Mouse (Mus musculus) cerebellum, adult 18-20 months (tissue): ENCODE data around the gene Stim1.

Experiments
- DNase-seq, 2 experiments: peaks; one replicate each; pipeline ENCODE4 v3.0.0; 2021

Stim1 gene

GRCm38 (mm10) chr7:102310266-102310665 is 42.7 kb downstream of the Stim1 start:
- no peak for DNase-seq

GRCm38 (mm10) chr7:102310821-102311220 is 43.2 kb downstream of the Stim1 start:
- no peak for DNase-seq

GRCm38 (mm10) chr7:102312840-102313534 is 45.4 kb downstream of the Stim1 start:
- no peak for DNase-seq

GRCm38 (mm10) chr7:102313535-102313863 is 45.9 kb downstream of the Stim1 start:
- no peak for DNase-seq

GRCm38 (mm10) chr7:102314107-102314506 is 46.5 kb downstream of the Stim1 start:
- DNase-seq = no peak

GRCm38 (mm10) chr7:102314908-102315307 is 47.3 kb downstream of the Stim1 start:
- DNase-seq = no peak

- no peak for DNase-seq
These were observed 47.8 kb downstream of the Stim1 start for GRCm38 (mm10) chr7:102315435-102315834.

GRCm38 (mm10) chr7:102317583-102318168 is 50.1 kb downstream of the Stim1 start:
- no peak for DNase-seq

GRCm38 (mm10) chr7:102322137-102322536 is 54.5 kb downstream of the Stim1 start:
- no peak for DNase-seq

- DNase-seq = no peak
These were observed 58.7 kb downstream of the Stim1 start for GRCm38 (mm10) chr7:102326323-102326722.

- DNase-seq = no peak
These were observed 62.7 kb downstream of the Stim1 start for GRCm38 (mm10) chr7:102330270-102330669.

GRCm38 (mm10) chr7:102331476-102331875 is 63.9 kb downstream of the Stim1 start:
- no peak for DNase-seq

- DNase-seq = no peak
These were observed 66.1 kb downstream of the Stim1 start for GRCm38 (mm10) chr7:102333741-102334140.

- DNase-seq = no peak
These were observed 69.7 kb downstream of the Stim1 start for GRCm38 (mm10) chr7:102337326-102337725.

GRCm38 (mm10) chr7:102337898-102338297 is 70.3 kb downstream of the Stim1 start:
- peak; percentile 18 to 37 for DNase-seq

- no peak for DNase-seq
These were observed 71.3 kb downstream of the Stim1 start for GRCm38 (mm10) chr7:102338956-102339355.

- DNase-seq = no peak
These were observed 78.3 kb downstream of the Stim1 start for GRCm38 (mm10) chr7:102345893-102346292.

- no peak for DNase-seq
These were observed 79.7 kb downstream of the Stim1 start for GRCm38 (mm10) chr7:102347327-102347726.

GRCm38 (mm10) chr7:102348681-102349080 is 81.1 kb downstream of the Stim1 start:
- no peak for DNase-seq

- DNase-seq = no peak
These were observed 81.6 kb downstream of the Stim1 start for GRCm38 (mm10) chr7:102349236-102349635.

GRCm38 (mm10) chr7:102353420-102353819 is 85.8 kb downstream of the Stim1 start:
- no peak for DNase-seq

GRCm38 (mm10) chr7:102358124-102358523 is 90.5 kb downstream of the Stim1 start:
- no peak for DNase-seq

GRCm38 (mm10) chr7:102361297-102361696 is 93.7 kb downstream of the Stim1 start:
- DNase-seq = no peak

- no peak for DNase-seq
These were observed 96.2 kb downstream of the Stim1 start for GRCm38 (mm10) chr7:102363853-102364252.

- peak; percentile 81 to 90 for DNase-seq
These were observed 102.1 kb downstream of the Stim1 start for GRCm38 (mm10) chr7:102369661-102370060.
